Mouse (Mus musculus) limb, embryonic 15.5 days (tissue): ENCODE data around the gene Ap1g2. TPM values are rescaled to one million over a fixed set of nuclear protein-coding genes. Genes with fewer than 3 reads are reported as not detected.

Experiments used
- ATAC-seq: fragments of 200-750 bp; cut with Nextera tagmentation; 2 replicates; pipeline ENCODE4 v1.8.0; 2017; ENCODE audit warnings: low read depth, moderate TSS enrichment; ENCODE audit not compliant: insufficient number of reproducible peaks, low FRiP score, low TSS enrichment
- H3K27ac ChIP-seq: fragments of 300-500 bp; sonication (generic); 2 replicates; pipeline ENCODE4 v1.5.1; 2015; ENCODE audit warnings: moderate library complexity, mild to moderate bottlenecking, inconsistent platforms
- H3K27me3 ChIP-seq: fragments of 300-500 bp; sonication (generic); 2 replicates; pipeline ENCODE4 v1.6.1; 2015; ENCODE audit warnings: inconsistent platforms
- H3K36me3 ChIP-seq: fragments of 300-500 bp; sonication (generic); 2 replicates; pipeline ENCODE4 v1.6.1; 2015; ENCODE audit warnings: inconsistent platforms
- H3K4me1 ChIP-seq: fragments of 300-500 bp; sonication (generic); 2 replicates; pipeline ENCODE4 v1.6.1; 2015; ENCODE audit warnings: inconsistent platforms
- H3K4me2 ChIP-seq: fragments of 300-500 bp; sonication (generic); 2 replicates; pipeline ENCODE4 v1.6.1; 2015; ENCODE audit warnings: mild to moderate bottlenecking, inconsistent platforms
- H3K4me3 ChIP-seq: fragments of 300-500 bp; sonication (generic); 2 replicates; pipeline ENCODE4 v1.5.1; 2015; ENCODE audit warnings: mild to moderate bottlenecking, inconsistent platforms
- H3K9ac ChIP-seq: fragments of 300-500 bp; sonication (generic); 2 replicates; pipeline ENCODE4 v1.6.1; 2015; ENCODE audit warnings: inconsistent platforms
- H3K9me3 ChIP-seq: fragments of 300-500 bp; sonication (generic); 2 replicates; pipeline ENCODE4 v1.6.1; 2016; ENCODE audit warnings: inconsistent platforms
- WGBS: fragments of 180-500 bp; shearing (Covaris S2); methylation state at CpG from one replicate; pipeline ENCODE4 v1.1.7; 2015; 5-methylcytosine and 5-hydroxymethylcytosine counted together
- polyA plus RNA-seq: library from polyadenylated mRNA; unstranded; fragments of >200 nt; fragmentation: Nextera tagmentation; extraction: Ambion mirVana; gene quantifications from 2 replicates; pipeline ENCODE4 v1.2.1, GENCODE M21; 2015

Gene Ap1g2
- polyA plus RNA-seq, 1 experiment from 2014 or later, result 25.2 TPM

GRCm38 (mm10) chr14:55111720-55112119 is 5.3 kb upstream of the Ap1g2 start:
- 65% methylated on average over 2 of the region's 2 CpGs for WGBS
- no peak overlapping the region for H3K4me2 ChIP-seq
- H3K27ac ChIP-seq, result no peak overlapping the region
- no peak for ATAC-seq
- no peaks in the 10 kb centered on the region for H3K9me3 ChIP-seq
- peaks cover 52% of the 10 kb centered on the region for H3K4me1 ChIP-seq
- H3K27me3 ChIP-seq, result peaks cover 73% of the 10 kb centered on the region
- no peak overlapping the region for H3K4me3 ChIP-seq
- H3K9ac ChIP-seq, result no peak overlapping the region
- no peaks in the 10 kb centered on the region for H3K36me3 ChIP-seq

GRCm38 (mm10) chr14:55110076-55110475 is 3.7 kb upstream of the Ap1g2 start:
- no peaks in the 10 kb centered on the region for H3K36me3 ChIP-seq
- 31% methylated on average over 9 of the region's 9 CpGs for WGBS
- peaks cover 61% of the 10 kb centered on the region for H3K27me3 ChIP-seq
- H3K4me2 ChIP-seq, result no peak overlapping the region
- H3K4me3 ChIP-seq, result no peak overlapping the region
- H3K9ac ChIP-seq, result no peak overlapping the region
- no peak for ATAC-seq
- no peak overlapping the region for H3K27ac ChIP-seq
- H3K4me1 ChIP-seq, result peaks cover 46% of the 10 kb centered on the region
- H3K9me3 ChIP-seq, result no peaks in the 10 kb centered on the region

GRCm38 (mm10) chr14:55109048-55109873 is 2.9 kb upstream of the Ap1g2 start:
- Histone ChIP-seq H3K4me3 (no peak overlapping the region), H3K27me3 (peaks cover 53% of the 10 kb centered on the region), H3K9ac (no peak overlapping the region), H3K4me1 (peaks cover 42% of the 10 kb centered on the region), H3K36me3 (no peaks in the 10 kb centered on the region), H3K27ac (peak overlapping the region; percentile 33; the same call in 1 of the 2 replicates), H3K9me3 (no peaks in the 10 kb centered on the region), H3K4me2 (no peak overlapping the region)
- WGBS, result 9% methylated on average over 21 of the region's 21 CpGs
- ATAC-seq, result no peak

GRCm38 (mm10) chr14:55108202-55108870 is 1.9 kb upstream of the Ap1g2 start:
- H3K9ac ChIP-seq, result no peak overlapping the region
- no peak overlapping the region for H3K4me2 ChIP-seq
- H3K27me3 ChIP-seq, result peaks cover 43% of the 10 kb centered on the region
- peaks cover 34% of the 10 kb centered on the region for H3K4me1 ChIP-seq
- no peaks in the 10 kb centered on the region for H3K9me3 ChIP-seq
- 40% methylated on average over 9 of the region's 9 CpGs for WGBS
- ATAC-seq, result no peak
- H3K36me3 ChIP-seq, result 0 out of 2 replicates have a peak, but pooled peaks cover 5% of the 10 kb centered on the region
- H3K4me3 ChIP-seq, result no peak overlapping the region
- no peak overlapping the region for H3K27ac ChIP-seq

- Histone ChIP-seq H3K36me3 (0 out of 2 replicates have a peak, but pooled peaks cover 11% of the 10 kb centered on the region), H3K4me2 (no peak overlapping the region), H3K4me1 (peaks cover 34% of the 10 kb centered on the region), H3K9me3 (no peaks in the 10 kb centered on the region), H3K27ac (no peak overlapping the region), H3K9ac (no peak overlapping the region), H3K4me3 (no peak overlapping the region), H3K27me3 (peaks cover 31% of the 10 kb centered on the region)
- WGBS, result 64% methylated on average over 8 of the region's 8 CpGs
- no peak for ATAC-seq
Measured at GRCm38 (mm10) chr14:55106990-55107389, 597 bp upstream of the Ap1g2 start.

- Histone ChIP-seq H3K4me1 (peaks cover 34% of the 10 kb centered on the region), H3K27me3 (peaks cover 15% of the 10 kb centered on the region), H3K4me2 (peak overlapping the region; percentile 90), H3K9me3 (no peaks in the 10 kb centered on the region), H3K4me3 (peak overlapping the region; percentile 53), H3K36me3 (peaks cover 19% of the 10 kb centered on the region; the same call in 1 of the 2 replicates), H3K27ac (peak overlapping the region; percentile 86), H3K9ac (peak overlapping the region; percentile 59)
- WGBS, result 4% methylated on average over 7 of the region's 7 CpGs
- ATAC-seq, result no peak
Measured at GRCm38 (mm10) chr14:55105386-55105785, 1.0 kb downstream of the Ap1g2 start.

- Histone ChIP-seq H3K4me1 (peaks cover 28% of the 10 kb centered on the region), H3K27me3 (peaks cover 5% of the 10 kb centered on the region; the same call in 1 of the 2 replicates), H3K4me3 (no peak overlapping the region), H3K36me3 (peaks cover 28% of the 10 kb centered on the region; the same call in 1 of the 2 replicates), H3K27ac (no peak overlapping the region), H3K9ac (no peak overlapping the region), H3K9me3 (no peaks in the 10 kb centered on the region), H3K4me2 (no peak overlapping the region)
- 84% methylated on average over 18 of the region's 18 CpGs for WGBS
- no peak for ATAC-seq
Measured at GRCm38 (mm10) chr14:55104365-55104764, 2.0 kb downstream of the Ap1g2 start.

GRCm38 (mm10) chr14:55102253-55102785 is 4.1 kb downstream of the Ap1g2 start:
- Histone ChIP-seq H3K9ac (no peak overlapping the region), H3K4me2 (no peak overlapping the region), H3K9me3 (no peaks in the 10 kb centered on the region), H3K4me3 (no peak overlapping the region), H3K36me3 (peaks cover 48% of the 10 kb centered on the region), H3K4me1 (peaks cover 14% of the 10 kb centered on the region), H3K27me3 (0 out of 2 replicates have a peak, but pooled peaks cover 4% of the 10 kb centered on the region), H3K27ac (no peak overlapping the region)
- ATAC-seq, result no peak
- WGBS, result 71% methylated on average over 15 of the region's 15 CpGs

GRCm38 (mm10) chr14:55101592-55101991 is 4.8 kb downstream of the Ap1g2 start:
- no peak overlapping the region for H3K27ac ChIP-seq
- 46% methylated on average over 4 of the region's 4 CpGs for WGBS
- H3K4me1 ChIP-seq, result peaks cover 20% of the 10 kb centered on the region
- H3K27me3 ChIP-seq, result no peaks in the 10 kb centered on the region
- H3K9ac ChIP-seq, result no peak overlapping the region
- H3K4me3 ChIP-seq, result no peak overlapping the region
- H3K36me3 ChIP-seq, result peaks cover 50% of the 10 kb centered on the region
- ATAC-seq, result no peak
- no peaks in the 10 kb centered on the region for H3K9me3 ChIP-seq
- H3K4me2 ChIP-seq, result no peak overlapping the region

GRCm38 (mm10) chr14:55098067-55098466 is 8.3 kb downstream of the Ap1g2 start:
- Histone ChIP-seq H3K4me1 (peaks cover 18% of the 10 kb centered on the region), H3K9me3 (no peaks in the 10 kb centered on the region), H3K4me2 (no peak overlapping the region), H3K9ac (no peak overlapping the region), H3K36me3 (peaks cover 45% of the 10 kb centered on the region), H3K4me3 (no peak overlapping the region), H3K27ac (no peak overlapping the region), H3K27me3 (no peaks in the 10 kb centered on the region)
- 61% methylated on average over 4 of the region's 4 CpGs for WGBS
- no peak for ATAC-seq

GRCm38 (mm10) chr14:55097646-55098045 is 8.7 kb downstream of the Ap1g2 start:
- ATAC-seq, result no peak
- Histone ChIP-seq H3K27me3 (no peaks in the 10 kb centered on the region), H3K4me2 (no peak overlapping the region), H3K4me3 (no peak overlapping the region), H3K9me3 (no peaks in the 10 kb centered on the region), H3K27ac (no peak overlapping the region), H3K9ac (no peak overlapping the region), H3K4me1 (peaks cover 18% of the 10 kb centered on the region), H3K36me3 (peaks cover 42% of the 10 kb centered on the region)
- WGBS, result 78% methylated on average over 10 of the region's 10 CpGs

- Histone ChIP-seq H3K27me3 (no peaks in the 10 kb centered on the region), H3K4me2 (no peak overlapping the region), H3K9me3 (no peaks in the 10 kb centered on the region), H3K27ac (no peak overlapping the region), H3K4me1 (peaks cover 21% of the 10 kb centered on the region), H3K36me3 (peaks cover 39% of the 10 kb centered on the region), H3K9ac (no peak overlapping the region), H3K4me3 (no peak overlapping the region)
- ATAC-seq, result no peak
- WGBS, result 66% methylated on average over 9 of the region's 9 CpGs
Measured at GRCm38 (mm10) chr14:55096573-55097087, 9.8 kb downstream of the Ap1g2 start.
